Mouse (Mus musculus) thymus, adult 2 months (tissue): Measurements from ENCODE around the gene Fscn1.

Experiments used
- CTCF ChIP-seq: fragments of 200-500 bp; IDR thresholded peaks from 2 replicates; pipeline ENCODE4 v1.5.1; 2012; ENCODE audit warnings: mild to moderate bottlenecking, control low read depth, low read length, moderate library complexity, borderline replicate concordance; ENCODE audit not compliant: control insufficient read depth, poor library complexity, insufficient read depth; ENCODE audit errors: extremely low read depth
- POLR2A ChIP-seq: fragments of 200-500 bp; IDR thresholded peaks from 2 replicates; pipeline ENCODE4 v1.6.1; 2012; ENCODE audit warnings: mild to moderate bottlenecking, low read length, control low read depth, moderate library complexity; ENCODE audit not compliant: control insufficient read depth, poor library complexity, insufficient read depth; ENCODE audit errors: extremely low read depth

DNA sequence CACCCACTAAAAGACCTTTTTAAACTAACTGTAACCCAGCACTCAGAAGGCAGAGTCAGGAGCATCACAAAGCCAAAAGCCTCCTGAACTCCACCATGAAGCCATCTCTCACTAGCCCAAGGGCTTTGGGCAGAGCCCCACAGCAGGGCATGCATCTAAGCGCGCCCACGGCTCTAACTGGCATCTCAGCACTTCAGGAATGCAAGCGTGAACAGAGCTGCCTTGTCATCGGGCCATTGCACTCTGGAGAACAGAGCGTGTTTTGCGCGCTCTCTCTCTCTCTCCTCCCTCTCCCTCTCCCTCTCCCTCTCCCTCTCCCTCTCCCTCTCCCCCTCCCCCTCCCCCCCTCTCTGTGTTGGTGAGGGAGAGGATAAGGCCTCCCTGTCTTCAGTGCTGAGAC, 23.0 kb downstream of the Fscn1 start:
- TF ChIP-seq POLR2A (no peak), CTCF (no peak)
